Mouse (Mus musculus): ENCODE data around the gene Gm8267.
"Not testable (repeated sequence)": the region's sequence is repeated elsewhere in the genome, so short reads cannot be mapped to it uniquely, and the experiment has no call there.

The Gm8267 gene

DNA sequence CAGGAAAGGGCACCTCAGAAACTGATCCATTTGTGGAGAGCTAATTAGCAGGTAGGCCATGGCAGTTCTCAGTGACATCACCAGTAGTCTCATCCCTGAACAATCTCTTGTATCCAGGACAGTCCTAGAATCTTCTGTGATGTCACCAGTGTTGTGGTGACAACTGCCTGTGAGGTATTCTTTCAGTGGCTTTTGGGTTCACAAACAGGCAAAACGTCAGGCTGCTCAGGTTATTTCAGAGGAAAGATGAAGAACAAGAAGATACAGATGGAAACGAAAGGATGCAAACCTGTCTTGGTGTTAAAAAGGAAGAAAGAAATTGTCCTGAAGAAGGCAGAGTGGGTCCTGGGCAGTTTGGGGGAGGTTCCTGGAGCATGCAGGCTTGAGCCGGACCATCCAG, at the start of gene Gm8267:
Gene Gm8267 (minus strand): TSS at position 101 of the 400 bp plus-strand sequence.
- no peak for DNase-seq

DNA sequence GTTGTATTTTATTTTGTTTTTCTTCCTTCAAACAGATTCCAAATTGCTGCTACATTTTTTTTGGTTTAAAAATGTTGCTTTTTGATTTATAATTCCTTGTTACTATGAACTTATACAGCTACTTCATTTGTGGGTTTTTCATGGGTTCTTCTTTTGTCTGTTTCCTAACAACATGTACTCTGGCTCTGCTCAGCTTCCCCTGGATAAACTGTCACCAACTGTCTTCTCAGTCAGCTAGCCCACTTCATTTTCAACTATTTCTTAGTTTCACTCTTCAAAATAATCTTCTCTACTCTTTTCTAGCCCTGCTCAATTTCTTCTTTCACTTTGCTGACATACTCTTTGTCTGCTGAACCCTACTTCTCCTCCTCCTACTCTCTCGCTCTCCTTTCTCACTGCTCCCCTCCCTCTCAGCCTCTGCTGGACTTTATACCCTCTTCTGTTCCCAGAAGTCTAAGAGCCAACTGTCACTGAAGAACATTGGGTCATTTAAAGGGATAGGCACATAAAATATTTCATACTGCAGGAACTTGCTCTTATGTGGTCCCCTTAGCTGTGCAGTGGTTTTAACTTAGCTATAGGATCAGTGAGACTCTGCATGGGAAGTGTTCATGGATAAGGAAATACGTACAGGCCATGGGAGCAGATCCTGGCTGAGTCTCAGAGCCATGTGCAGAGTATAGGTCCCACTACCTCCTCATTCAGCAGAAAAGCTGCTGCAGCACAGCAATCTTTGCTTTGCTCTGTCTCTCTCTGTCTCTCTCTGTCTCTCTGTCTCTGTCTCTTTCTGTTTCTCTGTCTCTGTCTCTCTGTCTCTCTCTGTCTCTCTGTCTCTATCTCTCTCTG, 39.6 kb upstream of the Gm8267 start:
- DNase-seq, result not testable (repeated sequence)

DNA sequence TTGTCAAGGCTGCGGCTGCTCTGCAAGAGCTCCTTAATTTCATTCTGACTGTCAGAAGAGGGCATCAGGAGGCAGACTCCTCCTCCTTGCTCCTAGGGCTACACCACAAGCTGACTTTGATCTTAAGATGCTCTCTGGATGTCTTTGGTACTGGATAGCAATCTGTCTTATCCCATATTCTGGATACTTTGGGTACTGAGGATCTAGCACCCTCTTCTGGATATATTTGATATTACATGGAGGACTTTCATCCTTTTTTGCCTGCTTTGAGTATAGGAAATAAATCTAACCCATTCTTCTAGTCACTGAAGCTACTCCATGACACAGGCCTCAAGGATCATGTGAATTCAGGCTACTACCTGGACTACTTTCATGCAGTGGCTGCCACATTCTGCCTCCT, 7.4 kb downstream of the Gm8267 start:
- not testable (repeated sequence) for DNase-seq

DNA sequence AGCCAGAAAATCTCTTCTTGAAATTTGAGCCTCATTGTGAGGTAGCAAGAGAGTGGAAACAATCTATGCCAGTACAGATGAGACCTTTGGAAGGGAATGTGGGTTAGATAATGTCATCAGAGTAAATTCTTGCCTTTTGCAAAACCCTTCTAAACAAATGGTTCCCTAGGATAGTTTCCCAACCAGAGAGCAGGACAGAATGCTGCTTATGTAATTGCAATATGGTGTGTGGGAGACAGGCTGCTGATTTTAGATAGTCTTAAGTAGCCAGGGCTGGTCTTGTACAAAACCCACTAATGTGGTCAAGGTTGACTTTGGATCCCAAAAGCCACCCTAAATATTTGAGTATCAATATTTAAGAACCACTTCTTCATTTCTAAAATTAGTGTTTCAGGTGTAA, 19.4 kb downstream of the Gm8267 start:
- DNase-seq, result not testable (repeated sequence)

DNA sequence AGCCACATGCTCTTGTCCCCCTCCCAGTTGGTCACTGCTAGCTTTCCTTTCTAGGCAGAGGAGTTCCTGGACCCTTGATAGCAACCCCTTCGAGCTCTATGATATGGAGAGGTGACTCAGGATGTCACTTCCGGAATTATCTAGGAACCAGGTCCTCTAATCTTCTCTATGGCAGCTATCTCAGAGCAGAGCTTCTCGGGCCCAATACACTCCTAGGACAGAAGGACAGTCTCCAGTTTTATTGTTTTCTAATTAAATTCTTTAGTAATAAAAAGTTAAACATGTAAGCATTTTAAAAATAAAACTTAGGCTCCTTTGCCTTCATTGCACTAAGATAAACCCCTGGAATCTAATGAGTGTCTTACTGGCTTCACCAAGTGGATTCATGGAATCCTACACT, 43.8 kb downstream of the Gm8267 start, which contains the start of gene Gm8257:
Gene Gm8257 (minus strand): TSS at position 101 of the 400 bp plus-strand sequence.
- not testable (repeated sequence) for DNase-seq

Measured in thymus, adult 18-20 months (tissue).